Mouse (Mus musculus) bone marrow macrophage, adult 2 months (primary cell): Measurements from ENCODE around the gene Asf1b. TPM values are rescaled to one million over a fixed set of nuclear protein-coding genes. Genes with fewer than 3 reads are reported as not detected.

Experiments used
- H3K27ac ChIP-seq: 2 replicates; pipeline ENCODE4 v1.5.1; 2012; ENCODE audit warnings: low read depth, low read length; ENCODE audit not compliant: insufficient read depth
- H3K4me1 ChIP-seq: 2 replicates; pipeline ENCODE4 v1.6.1; 2012; ENCODE audit warnings: low read length; ENCODE audit not compliant: control insufficient read depth, insufficient read depth
- H3K4me3 ChIP-seq: 2 replicates; pipeline ENCODE4 v1.5.1; 2012; ENCODE audit warnings: mild to moderate bottlenecking, low read length, moderate library complexity; ENCODE audit not compliant: insufficient read depth
- CTCF ChIP-seq: IDR thresholded peaks from 2 replicates; pipeline ENCODE4 v1.5.1; 2012; ENCODE audit warnings: low read depth, mild to moderate bottlenecking, low read length, moderate library complexity
- POLR2A ChIP-seq: IDR thresholded peaks from 2 replicates; pipeline ENCODE4 v1.6.1; 2012; ENCODE audit warnings: mild to moderate bottlenecking, low read depth, low read length, borderline replicate concordance
- polyA plus RNA-seq: library from polyadenylated mRNA; stranded (reverse); fragments of >200 nt; gene quantifications from 2 replicates; pipeline ENCODE4 v1.2.4, GENCODE M21; 2012; ENCODE audit not compliant: missing spikeins, insufficient read depth, insufficient read length

Asf1b gene
- polyA plus RNA-seq = 41.3 and 42.9 TPM in 2 replicates

GRCm38 (mm10) chr8:83955106-83955957, at the start of gene Asf1b, which contains the start of gene Gm10644:
Gene Asf1b (plus strand): TSS chr8:83955507.
Gene Gm10644 (minus strand): TSS chr8:83955205.
- Histone ChIP-seq H3K4me1 (peaks cover 7% of the 10 kb centered on the region), H3K27ac (no peak within 1 kb of the TSS), H3K4me3 (peak within 1 kb of the TSS; percentile 77)
- TF ChIP-seq POLR2A = no peak; the same call in 1 of the 2 replicates
- TF ChIP-seq CTCF = peak; percentile 11; the same call in 1 of the 2 replicates

- TF ChIP-seq POLR2A (no peak), CTCF (no peak)
- no peak overlapping the region for H3K27ac ChIP-seq
- peaks cover 5% of the 10 kb centered on the region for H3K4me1 ChIP-seq
- no peak overlapping the region for H3K4me3 ChIP-seq
These were observed 46.7 kb upstream of the Asf1b start for GRCm38 (mm10) chr8:83908583-83908982.

GRCm38 (mm10) chr8:83909311-83909710, 46.0 kb upstream of the Asf1b start:
- peaks cover 5% of the 10 kb centered on the region for H3K4me1 ChIP-seq
- no peak overlapping the region for H3K27ac ChIP-seq
- TF ChIP-seq POLR2A (no peak), CTCF (no peak)
- H3K4me3 ChIP-seq = no peak overlapping the region

GRCm38 (mm10) chr8:83911809-83912731, 43.2 kb upstream of the Asf1b start:
- H3K4me3 ChIP-seq = no peak overlapping the region
- peak overlapping the region; percentile 28 for H3K27ac ChIP-seq
- peaks cover 8% of the 10 kb centered on the region for H3K4me1 ChIP-seq
- TF ChIP-seq CTCF (no peak), POLR2A (no peak)

- H3K4me1 ChIP-seq = peaks cover 8% of the 10 kb centered on the region
- TF ChIP-seq CTCF (no peak), POLR2A (no peak)
- H3K27ac ChIP-seq = no peak overlapping the region
- no peak overlapping the region for H3K4me3 ChIP-seq
These were observed 41.1 kb upstream of the Asf1b start for GRCm38 (mm10) chr8:83914232-83914631.

GRCm38 (mm10) chr8:83914860-83915259, 40.4 kb upstream of the Asf1b start:
- TF ChIP-seq CTCF = no peak
- no peak for TF ChIP-seq POLR2A

GRCm38 (mm10) chr8:83916015-83916414, 39.3 kb upstream of the Asf1b start:
- H3K4me3 ChIP-seq = no peak overlapping the region
- TF ChIP-seq CTCF (no peak), POLR2A (no peak)
- peaks cover 8% of the 10 kb centered on the region for H3K4me1 ChIP-seq
- no peak overlapping the region for H3K27ac ChIP-seq

More at GRCm38 (mm10) chr8:83914860-83915259, 40.4 kb upstream of the Asf1b start:
- Histone ChIP-seq H3K4me1 (peaks cover 8% of the 10 kb centered on the region), H3K4me3 (no peak overlapping the region), H3K27ac (no peak overlapping the region)

GRCm38 (mm10) chr8:83917566-83917965, 37.7 kb upstream of the Asf1b start:
- TF ChIP-seq CTCF = no peak
- no peak for TF ChIP-seq POLR2A
- H3K4me1 ChIP-seq = peaks cover 4% of the 10 kb centered on the region
- H3K4me3 ChIP-seq = no peak overlapping the region
- H3K27ac ChIP-seq = no peak overlapping the region

GRCm38 (mm10) chr8:83921558-83921957, 33.7 kb upstream of the Asf1b start:
- TF ChIP-seq CTCF (no peak), POLR2A (no peak)
- Histone ChIP-seq H3K4me3 (no peak overlapping the region), H3K27ac (no peak overlapping the region), H3K4me1 (no peaks in the 10 kb centered on the region)
